Mouse (Mus musculus) layer of hippocampus, postnatal 14 days (tissue): Measurements from ENCODE around the gene Pycr1. TPM values are rescaled to one million over a fixed set of nuclear protein-coding genes. Genes with fewer than 3 reads are reported as not detected.

Experiments
- DNase-seq, 2 experiments: peaks; one replicate each; pipeline ENCODE4 v3.0.0; 2021 to 2022; ENCODE audit warnings: low spot score in 2 of 2, mixed read lengths in 1 of 2
- total RNA-seq, 2 experiments: library from RNA; stranded (reverse); gene quantifications; 2 replicates each; pipeline ENCODE4 v1.2.3; 2021

Gene Pycr1
- total RNA-seq, 2 experiments from 2014 or later: 4.7 to 5.1 TPM

- no peak for DNase-seq
Measured at GRCm38 (mm10) chr11:120627468-120628300, 15.9 kb downstream of the Pycr1 start.

GRCm38 (mm10) chr11:120626785-120627467, 16.6 kb downstream of the Pycr1 start:
- no peak for DNase-seq

- no peak for DNase-seq
Measured at GRCm38 (mm10) chr11:120625152-120625775, 18.3 kb downstream of the Pycr1 start, which contains the start of gene Sirt7. Sirt7 (minus strand) TSS chr11:120625240.

- peak; percentile 77 to 87 for DNase-seq
Measured at GRCm38 (mm10) chr11:120624680-120625111, 18.9 kb downstream of the Pycr1 start.

- DNase-seq: peak; percentile 54 to 65
Measured at GRCm38 (mm10) chr11:120623961-120624679, 19.4 kb downstream of the Pycr1 start.

GRCm38 (mm10) chr11:120622805-120623204, 20.8 kb downstream of the Pycr1 start:
- DNase-seq: no peak

- DNase-seq: no peak
Measured at GRCm38 (mm10) chr11:120620195-120620594, 23.4 kb downstream of the Pycr1 start.

- no peak for DNase-seq
Measured at GRCm38 (mm10) chr11:120618619-120619535, 24.7 kb downstream of the Pycr1 start.

GRCm38 (mm10) chr11:120617519-120618112, 26.0 kb downstream of the Pycr1 start, which contains the start of gene Pcyt2:
Pcyt2 (minus strand) TSS chr11:120617936.
- peak; percentile 86 to 92 for DNase-seq

GRCm38 (mm10) chr11:120616617-120617294, 26.8 kb downstream of the Pycr1 start:
- DNase-seq: no peak

- no peak for DNase-seq
Measured at GRCm38 (mm10) chr11:120615606-120616203, 27.9 kb downstream of the Pycr1 start.

- no peak for DNase-seq
Measured at GRCm38 (mm10) chr11:120615167-120615566, 28.4 kb downstream of the Pycr1 start.

- no peak for DNase-seq
Measured at GRCm38 (mm10) chr11:120613976-120614375, 29.6 kb downstream of the Pycr1 start.

GRCm38 (mm10) chr11:120613481-120613972, 30.0 kb downstream of the Pycr1 start:
- no peak for DNase-seq

GRCm38 (mm10) chr11:120612763-120613162, 30.8 kb downstream of the Pycr1 start:
- peak; percentile 63 to 67 for DNase-seq

GRCm38 (mm10) chr11:120610477-120611046, 33.0 kb downstream of the Pycr1 start:
- no peak for DNase-seq

GRCm38 (mm10) chr11:120609250-120609649, 34.3 kb downstream of the Pycr1 start:
- DNase-seq: no peak
